Mouse (Mus musculus): ENCODE results near the gene Arhgap42.
A peak's percentile ranks its signal among the peaks of the same experiment; 100 is the strongest.

Gene Arhgap42

DNA sequence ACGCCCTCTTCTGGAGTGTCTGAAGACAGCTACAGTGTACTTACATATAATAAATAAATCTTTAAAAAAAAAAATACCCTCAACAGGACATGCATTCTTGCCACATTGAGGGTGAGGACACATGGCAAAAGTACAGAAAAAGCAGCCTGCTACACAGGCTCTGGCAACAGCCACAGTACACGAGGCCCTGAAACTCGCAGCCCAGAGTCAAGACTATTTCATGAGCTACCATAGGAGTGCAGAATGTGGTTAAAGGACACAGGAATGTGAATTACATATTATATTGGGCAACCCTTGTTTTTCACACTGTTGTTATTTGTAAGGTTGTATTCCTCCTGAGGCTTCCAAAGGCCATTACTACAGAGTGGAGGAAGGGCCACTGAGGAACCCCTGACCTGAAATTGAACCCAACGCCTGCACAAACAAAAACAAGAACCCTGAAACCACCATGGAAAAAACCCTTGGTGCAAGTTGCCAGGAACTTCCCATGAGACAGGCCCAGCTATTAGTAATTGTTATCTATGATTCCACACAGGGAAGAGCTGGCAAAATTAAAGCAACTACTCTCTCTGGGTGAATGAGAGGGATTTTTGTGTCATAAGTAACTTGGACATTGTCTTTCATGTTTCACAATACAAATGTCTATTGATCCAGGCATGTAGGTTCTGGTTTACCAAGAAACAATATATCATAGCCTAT is 109.8 kb downstream of the Arhgap42 start:
- DNase-seq: no peak

DNA sequence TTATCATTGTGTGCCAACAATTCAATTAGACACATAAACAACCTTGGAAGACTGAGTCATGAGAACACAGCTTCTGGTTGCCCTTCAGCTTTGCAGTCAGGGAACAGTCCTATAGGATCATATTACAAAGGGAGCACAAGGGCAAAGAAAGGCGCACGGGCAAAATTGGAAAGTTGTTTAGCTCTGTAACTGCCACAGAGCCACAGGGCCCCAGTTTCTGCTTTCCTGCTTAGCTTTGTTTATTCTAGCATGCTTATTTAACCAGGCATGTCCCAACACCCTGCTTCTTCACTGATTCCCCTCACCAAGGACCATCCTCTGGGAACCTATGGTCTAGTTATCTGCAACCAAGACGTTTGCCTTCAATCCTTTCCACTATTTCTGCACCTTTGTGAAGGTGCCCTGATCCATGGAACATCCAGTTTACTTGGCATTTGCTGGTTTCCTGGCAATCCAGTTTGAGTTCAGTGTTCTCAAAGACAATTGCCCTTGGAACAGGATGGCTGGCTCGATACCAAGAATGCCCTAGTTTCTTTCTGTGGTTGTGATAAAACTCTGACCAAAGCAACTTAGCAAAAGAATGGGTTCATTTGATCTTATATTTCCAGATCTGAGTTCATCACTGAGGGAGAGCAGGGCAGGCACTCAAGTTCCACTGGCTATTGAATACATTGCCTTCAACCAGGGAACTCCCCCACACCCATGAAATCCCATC is 111.7 kb downstream of the Arhgap42 start:
- no peak for DNase-seq

DNA sequence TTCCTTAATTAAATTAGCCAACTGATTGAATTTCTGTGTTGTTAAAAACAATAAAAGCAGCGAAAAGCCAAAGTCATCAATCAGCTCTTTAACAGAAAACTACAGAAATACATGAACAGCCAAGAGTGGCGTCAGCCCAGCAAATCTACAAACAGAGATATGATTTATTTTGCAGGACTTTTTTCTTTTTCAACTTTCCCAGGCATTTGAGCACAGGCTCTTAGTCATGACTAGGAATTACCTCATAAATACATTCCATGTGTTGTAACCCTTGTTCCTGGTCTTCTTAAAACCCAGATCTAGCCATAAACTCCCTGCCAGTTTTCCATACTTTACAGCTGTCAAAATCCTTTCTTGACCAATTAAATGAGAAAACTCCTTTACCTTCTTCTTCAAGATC is 114.7 kb downstream of the Arhgap42 start:
- no peak for DNase-seq

DNA sequence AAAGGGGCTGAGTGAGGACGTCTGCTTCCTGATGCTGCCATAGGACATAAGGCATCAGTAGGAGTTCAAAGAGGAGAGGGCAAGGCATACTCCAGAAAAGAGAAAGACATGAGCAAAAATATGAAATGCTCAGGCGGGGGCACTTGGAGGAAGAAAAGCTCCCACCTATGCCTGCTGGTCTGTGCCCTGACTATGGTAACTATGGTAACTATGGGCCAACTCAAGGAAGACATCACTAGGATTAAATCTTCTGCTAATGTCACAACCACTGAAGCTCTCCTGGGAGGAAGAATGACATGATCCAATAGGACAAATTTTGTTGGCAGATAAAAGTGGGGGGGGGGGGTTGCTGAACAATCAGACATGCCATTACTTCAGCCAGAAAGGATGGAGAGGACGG is 124.6 kb downstream of the Arhgap42 start:
- DNase-seq: no peak

DNA sequence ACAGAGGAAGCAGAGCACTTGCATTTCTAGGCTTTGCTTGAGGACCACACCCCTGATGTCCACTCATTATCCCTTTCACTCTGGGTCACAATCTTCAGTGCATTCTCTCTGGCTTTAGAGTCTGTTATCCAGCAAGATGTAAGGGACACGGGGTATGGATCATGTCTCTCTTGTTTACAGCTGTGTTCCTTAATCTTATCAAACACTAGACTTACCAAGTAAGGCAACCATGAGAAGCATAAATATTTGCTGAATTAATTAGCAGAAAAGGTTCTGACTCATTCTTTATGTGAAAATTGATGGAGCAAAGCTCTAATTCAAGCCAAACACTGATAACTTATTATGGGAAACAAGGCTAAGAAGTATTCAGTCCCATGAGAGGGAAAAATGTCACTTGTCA is 125.1 kb downstream of the Arhgap42 start:
- DNase-seq: no peak

DNA sequence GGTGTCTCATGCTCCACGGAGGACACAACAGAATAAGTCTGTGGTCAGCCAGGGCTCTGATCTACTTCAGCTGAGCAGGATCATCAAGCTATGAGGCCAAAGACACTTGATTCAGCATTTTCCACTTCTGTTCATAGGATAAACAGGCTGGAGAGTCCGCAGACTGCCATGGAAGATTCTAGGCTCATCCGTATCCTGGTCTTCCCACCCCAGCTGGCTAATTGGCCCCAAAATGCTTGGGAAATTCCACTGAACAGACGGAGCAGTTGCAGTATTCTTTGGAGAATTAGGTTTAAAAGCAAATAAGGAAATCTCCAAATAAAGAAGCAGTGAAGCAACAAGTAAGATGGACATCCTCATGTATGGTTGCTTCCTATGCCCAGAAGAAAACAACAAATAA is 126.0 kb downstream of the Arhgap42 start:
- DNase-seq: no peak

GRCm38 (mm10) chr9:9107697-9108096 is 131.2 kb downstream of the Arhgap42 start:
- DNase-seq: no peak

DNA sequence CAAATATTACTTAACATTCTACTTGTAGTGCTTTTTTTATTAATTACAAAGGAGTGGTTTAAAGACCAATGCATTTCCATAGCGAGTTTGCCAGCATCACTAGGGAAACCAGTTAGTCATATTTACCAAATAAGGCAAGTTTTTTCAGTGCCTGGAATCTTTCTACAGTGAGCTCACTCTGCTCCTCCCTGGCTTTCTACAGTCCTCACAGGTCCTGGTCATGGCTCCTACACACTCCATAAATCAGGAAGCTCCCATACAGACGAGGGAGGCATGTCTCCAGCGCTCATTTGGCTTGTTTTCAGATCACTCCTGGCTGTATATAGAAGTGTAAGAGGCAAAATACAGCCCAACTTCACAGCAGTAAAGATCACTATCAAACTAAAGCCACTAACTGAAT is 134.1 kb downstream of the Arhgap42 start:
- DNase-seq: peak in 1 of 2 experiments; percentile 7

GRCm38 (mm10) chr9:9102158-9102514 is 136.8 kb downstream of the Arhgap42 start:
- no peak for DNase-seq

GRCm38 (mm10) chr9:9101482-9102157 is 137.3 kb downstream of the Arhgap42 start:
- no peak for DNase-seq

- peak in 1 of 2 experiments; percentile 20 for DNase-seq
Observed at GRCm38 (mm10) chr9:9101055-9101454, 137.8 kb downstream of the Arhgap42 start.

GRCm38 (mm10) chr9:9097835-9098234 is 141.1 kb downstream of the Arhgap42 start:
- no peak for DNase-seq

GRCm38 (mm10) chr9:9096761-9097160 is 142.1 kb downstream of the Arhgap42 start:
- no peak for DNase-seq

DNA sequence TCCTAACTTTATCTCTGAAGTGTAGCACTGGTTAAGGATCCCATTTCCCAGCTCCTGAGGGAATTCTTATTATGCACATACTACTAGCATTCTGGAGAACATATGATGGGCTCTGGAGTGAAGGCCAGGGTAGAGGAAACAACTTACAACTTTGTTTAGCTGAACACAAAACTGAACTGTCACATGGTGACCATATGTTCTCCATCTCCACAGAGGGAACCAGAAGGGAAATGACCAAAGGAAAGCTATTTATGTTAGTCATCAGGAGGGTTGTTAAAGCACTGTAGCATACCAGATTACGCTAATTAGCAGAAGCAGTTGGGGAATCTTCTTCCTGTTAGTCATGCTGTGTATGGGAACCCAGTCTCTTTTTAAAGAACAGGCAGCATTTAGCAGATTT is 145.8 kb downstream of the Arhgap42 start:
- no peak for DNase-seq

- peak in 1 of 2 experiments; percentile 16 for DNase-seq
Observed at GRCm38 (mm10) chr9:9083441-9083840, 155.5 kb downstream of the Arhgap42 start.

GRCm38 (mm10) chr9:9052920-9053319 is 186.0 kb downstream of the Arhgap42 start:
- no peak for DNase-seq

DNA sequence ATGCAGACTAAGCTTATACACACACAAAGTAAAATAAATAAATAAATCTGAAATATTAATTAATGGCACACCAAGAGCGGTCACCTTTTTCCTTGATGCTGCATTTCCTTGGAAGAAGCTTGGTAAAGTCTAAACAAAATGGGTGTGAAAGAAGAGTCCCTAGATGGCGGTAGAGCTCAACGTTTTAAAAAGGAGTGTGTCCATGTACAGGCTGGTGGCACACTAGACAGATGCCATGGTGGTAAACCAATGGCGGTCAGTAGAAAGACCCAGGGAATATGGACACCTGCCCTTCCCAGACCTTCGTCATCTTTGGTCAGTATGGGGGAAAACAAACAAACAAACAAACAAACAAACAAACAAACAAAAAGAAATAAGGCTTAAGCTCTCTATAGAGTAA is 187.7 kb downstream of the Arhgap42 start:
- DNase-seq: peak in 1 of 2 experiments; percentile 20

DNA sequence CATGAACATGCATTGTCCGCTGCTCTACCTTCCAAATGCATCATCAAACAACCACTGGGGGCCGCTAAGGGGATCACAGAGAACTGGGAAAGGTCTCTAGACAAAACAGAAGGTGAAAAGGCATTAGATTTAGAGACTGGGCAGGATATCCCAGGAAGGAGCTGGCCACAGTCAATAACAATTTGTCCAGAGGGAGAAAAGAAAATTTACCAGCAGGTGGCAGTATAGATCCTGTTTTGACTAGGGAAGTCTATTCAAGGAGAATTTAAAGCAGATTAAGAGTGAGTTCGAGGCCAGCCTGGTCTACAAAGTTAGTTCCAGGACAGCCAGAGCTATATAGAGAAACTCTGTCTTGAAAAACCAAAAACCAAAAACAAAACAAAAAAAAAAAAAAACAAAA is 189.7 kb downstream of the Arhgap42 start:
- no peak for DNase-seq

DNA sequence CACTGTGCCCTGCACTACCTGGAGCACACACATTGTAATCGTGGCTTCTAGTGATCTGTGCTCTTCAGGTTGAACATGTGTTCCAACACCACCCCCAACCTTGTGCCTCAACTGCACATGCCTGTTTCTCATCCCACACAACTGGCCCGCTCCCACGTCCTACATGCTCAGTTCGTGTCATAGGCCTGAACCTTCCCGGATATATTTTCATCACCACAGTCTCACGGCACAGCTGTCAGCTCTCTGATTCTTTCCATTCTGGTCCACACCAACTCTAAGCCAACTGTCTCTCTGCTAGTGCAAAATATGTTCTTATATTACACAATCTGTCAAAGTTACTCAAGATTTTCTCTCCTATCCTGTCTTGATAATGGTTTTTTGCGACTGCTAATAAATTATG is 197.9 kb downstream of the Arhgap42 start:
- DNase-seq: no peak

DNA sequence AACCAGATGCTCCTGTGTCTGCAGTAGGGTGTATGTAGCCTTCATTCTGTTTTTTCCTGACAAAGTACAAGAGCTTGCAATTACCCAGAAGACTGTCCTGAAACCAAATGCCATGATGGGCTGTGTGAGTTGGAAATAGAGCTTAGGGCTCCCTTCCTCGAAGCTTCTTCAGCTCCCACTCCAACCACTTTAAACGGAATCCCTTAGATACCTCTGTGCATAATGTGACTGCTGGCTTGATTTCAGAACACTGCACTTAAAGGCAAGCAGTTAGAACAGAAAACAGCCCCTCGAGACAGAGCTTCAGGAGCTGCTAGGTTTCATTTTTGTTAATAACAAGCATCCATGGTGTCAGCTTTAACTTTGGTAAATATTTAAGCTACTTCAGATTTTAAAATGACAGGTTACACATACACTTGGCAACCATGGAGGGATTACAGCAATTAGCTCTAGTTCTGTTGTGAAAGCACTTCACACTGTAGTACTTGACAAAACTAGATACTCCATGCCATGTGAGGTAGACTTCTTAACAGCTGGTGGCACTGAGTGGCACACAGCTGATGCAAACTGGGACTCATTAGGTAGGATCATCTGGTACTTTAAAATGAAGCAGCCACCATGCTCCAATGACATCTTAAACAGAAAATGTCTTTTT is 201.8 kb downstream of the Arhgap42 start:
- no peak for DNase-seq

DNA sequence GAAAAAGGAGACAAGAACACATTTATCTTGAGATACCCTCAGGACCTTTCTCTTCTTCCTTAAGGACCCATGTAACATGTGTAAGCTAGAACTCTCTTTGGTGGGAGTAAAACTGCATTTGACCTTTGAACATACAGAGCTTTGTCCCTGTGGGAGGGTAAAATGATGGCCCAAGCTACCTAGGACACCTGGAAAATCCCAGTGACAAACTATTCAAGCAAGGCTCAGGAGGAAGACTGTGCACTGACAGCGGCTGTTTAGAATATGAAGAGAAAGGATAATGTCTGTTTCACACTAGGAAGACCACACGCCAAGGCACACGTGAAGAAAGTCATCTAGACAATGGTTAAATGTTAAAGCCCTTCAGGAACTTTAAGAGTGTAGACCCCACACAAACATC is 211.0 kb downstream of the Arhgap42 start:
- no peak for DNase-seq

DNA sequence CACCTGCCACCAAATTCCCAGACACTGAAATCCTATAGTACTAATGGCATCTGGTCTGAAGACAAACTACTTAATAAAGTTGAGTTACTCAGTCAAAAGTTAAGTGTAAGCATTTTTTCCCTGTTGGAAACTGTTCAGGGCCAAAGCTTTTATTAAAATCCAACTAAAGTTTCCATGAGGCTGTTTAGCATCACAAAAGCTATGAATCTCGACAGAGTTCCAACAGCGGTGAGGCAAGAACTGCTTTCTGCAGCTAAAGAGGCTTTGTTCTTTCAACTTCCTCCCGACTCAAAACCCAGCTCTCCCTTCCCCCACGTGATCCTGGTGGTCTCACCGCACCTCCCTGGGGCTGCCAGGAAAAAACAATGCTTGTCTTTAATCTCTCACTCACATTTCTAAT is 211.5 kb downstream of the Arhgap42 start:
- DNase-seq: no peak

GRCm38 (mm10) chr9:9015108-9015507 is 223.8 kb downstream of the Arhgap42 start:
- DNase-seq: no peak

DNA sequence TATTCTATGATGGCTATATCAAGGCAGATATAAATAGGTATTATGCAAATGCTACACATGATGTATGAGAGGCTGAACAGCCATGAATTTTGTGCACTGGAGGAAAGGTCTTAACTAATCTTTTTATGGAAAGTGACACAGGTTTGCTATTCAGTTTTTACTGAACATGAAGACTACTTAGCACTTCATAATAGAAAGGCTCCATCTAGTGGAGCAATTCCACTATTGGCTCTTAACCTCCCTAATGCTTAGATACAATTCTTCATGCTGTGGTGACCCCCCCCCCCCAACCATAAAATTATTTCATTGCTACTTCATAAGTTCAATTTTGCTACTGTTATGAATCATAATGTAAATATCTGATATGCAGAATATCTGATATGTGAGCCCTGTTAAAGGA is 237.7 kb downstream of the Arhgap42 start:
- no peak for DNase-seq

Measured in lung, postnatal 4 days (tissue).